Mouse (Mus musculus) left cerebral cortex, postnatal 10 days (tissue): ENCODE results near the gene Slc38a3. TPM values are rescaled to one million over a fixed set of nuclear protein-coding genes. Genes with fewer than 3 reads are reported as not detected.

Experiments
- DNase-seq, 2 experiments: peaks; one replicate each; pipeline ENCODE4 v3.0.0; 2021 to 2022; ENCODE audit warnings: low spot score in 2 of 2, mixed read lengths in 1 of 2; ENCODE audit errors: extremely low spot score in 1 of 2
- intact Hi-C: fragments of 180-260 bp; cut with DNase I; formaldehyde crosslinking; loops from one replicate; pipeline ENCODE4 v1.15.1; 2025
- total RNA-seq, 2 experiments: library from RNA; stranded (reverse); gene quantifications; 2 replicates each; pipeline ENCODE4 v1.2.3; 2021

The Slc38a3 gene
- total RNA-seq, 2 experiments from 2014 or later: 84.1 to 90.3 TPM

DNA sequence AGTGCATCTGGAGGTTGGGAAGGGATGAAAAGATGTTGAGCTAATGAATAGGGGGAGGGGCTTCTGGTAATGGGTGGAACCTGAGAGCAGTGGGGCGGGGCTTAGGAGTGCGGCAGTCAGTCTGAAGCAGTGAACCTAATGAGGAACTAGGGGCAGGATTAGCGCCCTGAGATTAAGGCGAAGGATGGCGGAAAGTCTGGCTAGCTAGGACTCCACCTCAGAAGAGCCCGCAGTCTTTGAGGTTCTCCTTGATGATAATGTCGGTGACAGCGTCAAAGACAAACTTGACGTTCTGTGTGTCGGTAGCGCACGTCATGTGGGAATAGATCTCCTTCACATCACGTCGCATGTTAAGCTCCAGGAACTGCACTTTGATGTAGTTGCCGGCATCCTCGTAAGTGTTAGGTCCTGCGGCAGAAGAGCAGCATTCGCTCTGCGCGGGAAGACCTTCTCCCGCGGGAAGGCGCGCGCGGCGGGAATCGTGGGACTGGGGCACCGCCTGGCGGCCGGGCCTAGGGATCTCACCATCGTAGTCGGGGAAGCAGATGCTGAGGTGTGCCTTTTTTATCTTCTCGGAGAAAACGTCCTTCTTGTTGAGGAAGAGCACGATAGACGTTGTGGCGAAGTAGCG is 6.5 kb upstream of the Slc38a3 start:
- intact Hi-C loops: loop anchor here (1.0 to 5.0 kb wide), 2 partner anchors 30 to 73 kb away; no protein-coding TSS in a partner anchor
- peak; percentile 73 to 88 for DNase-seq

- no peak for DNase-seq
- intact Hi-C loops: loop anchor here (5.0 kb wide), 1 partner anchor 73 kb away; no protein-coding TSS in a partner anchor
Measured at GRCm38 (mm10) chr9:107674609-107675429, 5.5 kb upstream of the Slc38a3 start.

DNA sequence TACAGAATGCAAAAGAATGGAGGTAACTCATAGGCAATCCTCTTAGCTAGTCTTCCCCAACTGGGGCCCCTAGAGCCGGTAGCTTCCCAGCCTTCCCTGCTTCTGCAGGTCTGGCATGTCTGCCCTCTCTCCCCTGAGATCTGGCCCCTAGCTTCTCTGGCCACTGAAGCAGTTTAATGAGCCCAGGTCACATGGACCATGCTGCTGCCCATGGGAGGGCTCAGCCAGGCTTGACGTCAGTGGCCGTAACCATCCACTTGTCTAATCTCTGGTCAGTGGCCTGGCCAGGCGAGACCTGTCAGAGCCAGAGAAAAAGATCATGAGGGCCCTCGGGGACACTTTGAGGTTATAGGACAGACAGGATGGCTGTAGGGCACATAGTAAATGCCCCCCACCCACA is 929 bp upstream of the Slc38a3 start:
- intact Hi-C loops: no loop called here
- no peak for DNase-seq

- intact Hi-C loops: no loop called here
- no peak for DNase-seq
Measured at GRCm38 (mm10) chr9:107668916-107669315, 414 bp downstream of the Slc38a3 start.

DNA sequence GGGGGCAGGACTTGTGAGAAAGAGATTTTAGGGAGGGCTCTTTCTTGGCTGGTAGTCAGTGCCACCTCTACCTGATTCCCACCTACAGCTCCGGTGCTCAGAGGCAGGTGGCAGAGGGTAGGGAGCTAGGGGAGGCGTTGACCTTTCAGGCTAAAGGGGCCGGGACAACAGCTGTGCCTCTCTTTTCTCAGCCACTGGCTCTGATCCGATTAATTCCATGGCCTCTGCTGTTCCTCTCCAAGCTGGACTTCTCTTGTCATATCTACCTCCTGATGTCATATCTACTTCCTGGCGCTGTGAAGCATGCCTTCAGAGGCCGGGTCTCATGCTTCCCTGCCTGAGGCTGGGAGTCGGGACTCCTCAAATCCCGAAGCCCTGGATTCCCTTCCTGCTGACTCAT is 1.3 kb downstream of the Slc38a3 start:
- DNase-seq: no peak

GRCm38 (mm10) chr9:107667219-107667618 is 2.1 kb downstream of the Slc38a3 start:
- intact Hi-C loops: no loop called here
- peak in 1 of 2 experiments; percentile 89 for DNase-seq

More for the DNA sequence above, 1.3 kb downstream of the Slc38a3 start:
- intact Hi-C loops: no loop called here

DNA sequence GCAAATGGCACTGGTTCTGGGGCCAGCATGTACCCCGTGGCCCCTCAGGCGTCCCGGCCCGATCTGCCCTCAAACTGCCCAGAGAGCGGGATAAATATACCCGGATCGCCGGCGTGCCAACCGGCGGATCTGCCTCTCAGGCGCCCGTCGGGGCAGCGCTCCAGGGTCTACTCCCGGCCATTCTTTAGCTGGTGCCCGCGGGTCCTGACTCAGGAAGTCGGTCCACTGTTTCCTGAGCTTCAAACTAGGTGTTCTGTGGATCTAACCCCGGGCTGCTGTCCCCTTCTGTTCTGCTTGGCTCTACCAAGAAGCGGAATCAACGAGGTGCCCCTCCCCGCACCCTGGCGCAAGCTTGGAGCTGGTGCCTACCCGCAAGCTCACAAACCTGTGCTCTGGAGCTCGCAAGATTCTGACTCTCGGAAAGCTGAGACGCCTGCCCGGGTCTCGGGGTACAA is 2.6 kb downstream of the Slc38a3 start:
- DNase-seq: no peak
- intact Hi-C loops: no loop called here

- no peak for DNase-seq
Measured at GRCm38 (mm10) chr9:107665308-107665707, 4.0 kb downstream of the Slc38a3 start.

DNA sequence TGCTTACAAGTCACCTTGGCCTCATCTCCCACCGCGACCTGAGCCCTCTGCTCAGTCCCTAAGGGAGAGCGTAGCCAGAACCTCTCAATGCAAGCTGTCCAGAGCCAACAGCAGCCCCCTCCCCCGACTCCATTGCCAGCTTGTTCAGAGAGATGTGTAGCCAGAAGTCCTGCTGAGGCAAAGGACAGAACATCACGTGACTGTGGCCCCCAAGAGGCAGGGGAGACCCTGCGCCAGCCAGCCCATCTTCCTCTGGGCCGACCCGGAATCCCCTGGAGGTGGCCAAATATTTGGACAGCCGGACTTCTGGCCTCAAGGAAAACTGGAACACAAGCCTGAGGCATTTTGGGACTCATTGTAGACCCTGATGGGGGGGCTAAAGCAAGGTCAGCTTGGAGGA is 5.8 kb downstream of the Slc38a3 start:
- peak in 1 of 2 experiments; percentile 65 for DNase-seq
- intact Hi-C loops: no loop called here

More at GRCm38 (mm10) chr9:107665308-107665707, 4.0 kb downstream of the Slc38a3 start:
- intact Hi-C loops: no loop called here

- intact Hi-C loops: no loop called here
- no peak for DNase-seq
Measured at GRCm38 (mm10) chr9:107662342-107662741, 7.0 kb downstream of the Slc38a3 start.

DNA sequence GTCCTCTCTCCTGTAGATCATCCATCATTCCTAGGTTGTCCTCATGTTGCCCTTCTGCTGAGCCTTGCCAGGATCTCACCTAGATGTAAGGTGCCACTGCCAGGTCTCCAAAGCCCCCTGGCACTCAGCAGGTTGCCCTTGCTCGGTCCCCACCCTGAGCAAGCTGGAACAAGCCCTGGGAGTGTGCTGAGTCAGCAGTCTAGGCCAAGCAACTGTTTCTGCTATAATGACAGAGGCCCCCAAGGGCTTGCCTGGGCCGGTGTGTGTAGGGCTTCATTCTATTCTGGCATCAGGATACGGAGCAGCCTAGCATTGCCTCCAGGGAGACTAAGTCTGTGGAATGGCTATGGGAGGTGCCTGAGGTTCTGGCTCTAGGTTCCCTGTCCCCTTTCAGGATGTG is 8.6 kb downstream of the Slc38a3 start:
- intact Hi-C loops: no loop called here
- DNase-seq: no peak

GRCm38 (mm10) chr9:107659961-107660360 is 9.4 kb downstream of the Slc38a3 start:
- DNase-seq: no peak
- intact Hi-C loops: no loop called here

- DNase-seq: peak; percentile 77 to 79
- intact Hi-C loops: no loop called here
Measured at GRCm38 (mm10) chr9:107659551-107659950, 9.8 kb downstream of the Slc38a3 start.

DNA sequence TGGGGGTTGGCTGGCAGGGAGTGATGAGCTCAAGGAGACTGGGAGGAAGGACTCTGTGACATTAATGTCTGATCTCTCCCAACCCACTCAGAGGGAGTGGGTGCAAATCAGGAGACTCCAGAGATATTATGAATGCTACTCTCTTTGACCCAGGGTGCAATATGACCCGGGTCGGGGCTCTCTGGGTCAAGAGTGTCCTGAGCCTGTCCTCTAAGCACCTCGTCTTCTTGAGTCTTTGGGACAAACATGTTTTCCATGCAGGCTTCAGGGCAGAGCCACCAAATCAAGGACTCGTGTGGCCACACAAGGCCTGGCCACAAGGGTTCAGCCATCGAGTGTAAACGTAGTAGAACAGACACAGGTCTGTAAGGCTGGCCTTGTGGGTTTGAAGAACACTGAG is 11.2 kb downstream of the Slc38a3 start:
- intact Hi-C loops: no loop called here
- no peak for DNase-seq

DNA sequence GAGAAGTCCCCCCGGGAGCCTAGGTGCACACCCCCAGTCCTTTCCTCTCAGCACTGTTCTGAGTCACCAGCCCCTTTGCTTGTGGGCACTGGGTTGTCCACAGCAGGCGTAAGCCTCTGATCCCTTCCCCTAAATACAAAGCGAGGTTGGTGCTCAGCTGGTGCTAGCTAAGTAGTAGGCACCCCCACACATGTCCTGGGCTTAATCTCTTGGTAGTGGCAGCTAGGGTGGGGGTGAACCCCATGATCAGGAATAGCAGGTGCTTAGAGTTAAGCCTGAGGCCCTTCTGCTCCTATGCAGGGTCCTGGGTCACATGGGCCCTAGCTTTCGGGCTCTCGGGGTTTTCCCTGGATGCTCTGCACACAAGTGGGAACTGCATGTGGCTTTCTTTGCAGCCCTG is 12.2 kb downstream of the Slc38a3 start:
- intact Hi-C loops: no loop called here
- no peak for DNase-seq

GRCm38 (mm10) chr9:107654585-107654984 is 14.7 kb downstream of the Slc38a3 start:
- intact Hi-C loops: no loop called here
- DNase-seq: no peak

DNA sequence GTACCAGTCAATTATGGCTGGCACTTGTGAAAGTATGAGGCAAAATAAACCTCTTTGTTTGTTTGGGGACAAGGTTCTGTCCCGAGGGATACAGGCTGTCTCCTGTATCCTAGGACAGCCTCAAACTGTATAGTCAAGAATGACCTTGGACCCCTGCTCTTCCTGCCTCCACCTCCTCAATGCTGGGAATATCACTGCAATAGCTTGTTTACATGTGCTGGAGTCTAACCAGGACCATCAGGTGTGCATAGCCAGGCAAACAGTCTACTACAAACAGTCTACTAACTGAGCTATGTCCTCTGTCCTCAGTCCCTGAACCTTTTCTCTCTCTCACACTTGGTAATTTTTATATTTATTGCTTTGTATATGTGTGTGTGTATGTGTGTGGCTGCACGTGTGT is 15.9 kb downstream of the Slc38a3 start:
- DNase-seq: no peak
- intact Hi-C loops: no loop called here

DNA sequence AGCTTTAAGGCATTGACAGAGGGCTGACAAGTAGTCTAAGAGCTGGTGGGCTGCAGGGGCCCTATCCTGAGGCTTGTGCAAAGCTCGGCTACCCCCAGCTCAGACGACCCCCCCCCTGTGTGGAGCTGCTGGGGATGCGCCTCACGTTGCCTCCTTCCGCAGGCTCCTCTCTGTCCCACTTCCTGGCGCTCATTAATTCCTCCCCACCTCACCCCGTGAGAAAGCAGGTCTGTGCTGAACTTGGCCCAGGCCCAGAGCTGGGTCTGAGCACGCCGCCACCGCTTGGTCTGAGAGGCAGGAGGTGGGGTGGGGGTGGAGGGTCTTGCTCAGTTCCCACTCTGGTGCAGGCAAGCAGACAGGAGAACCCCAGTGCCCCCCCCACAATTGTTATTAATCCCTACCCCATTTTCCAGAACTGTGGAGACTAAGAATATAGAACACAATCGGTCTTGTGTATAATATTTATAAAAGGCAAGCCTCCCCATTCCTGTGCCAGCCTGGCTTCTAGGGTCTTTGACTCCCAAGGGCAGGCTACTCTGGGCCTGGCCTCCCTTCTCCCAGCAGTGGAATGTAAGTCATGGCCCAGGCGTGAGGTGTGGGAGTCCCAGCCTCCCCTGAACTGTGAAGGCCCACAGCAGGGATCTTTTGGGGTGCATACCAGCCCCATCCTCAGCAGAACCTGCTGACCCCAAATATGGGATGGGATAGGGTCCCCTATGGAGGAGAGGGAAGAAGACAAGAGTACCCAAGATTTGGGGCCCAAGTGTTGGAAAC is 18.4 kb downstream of the Slc38a3 start:
- intact Hi-C loops: no loop called here
- DNase-seq: peak in 1 of 2 experiments; percentile 81

GRCm38 (mm10) chr9:107650225-107650624 is 19.1 kb downstream of the Slc38a3 start:
- DNase-seq: no peak
- intact Hi-C loops: no loop called here
